Mouse (Mus musculus) liver, embryonic 12.5 days (tissue): ENCODE data around the gene Aar2. TPM values are rescaled to one million over a fixed set of nuclear protein-coding genes. Genes with fewer than 3 reads are reported as not detected.
"Not testable (repeated sequence)": the region's sequence is repeated elsewhere in the genome, so short reads cannot be mapped to it uniquely, and the experiment has no call there.

Source experiments
- ATAC-seq: fragments of 200-750 bp; cut with Nextera tagmentation; 2 replicates; pipeline ENCODE4 v1.8.0; 2017; ENCODE audit warnings: moderate number of reproducible peaks, mild to moderate bottlenecking, moderate library complexity
- H3K27ac ChIP-seq: fragments of 300-500 bp; sonication (generic); 2 replicates; pipeline ENCODE4 v1.5.1; 2016; ENCODE audit warnings: mild to moderate bottlenecking
- H3K27me3 ChIP-seq: fragments of 300-500 bp; sonication (generic); replicated peaks from 2 replicates; pipeline ENCODE4 v1.6.1; 2016; ENCODE audit warnings: mild to moderate bottlenecking, moderate library complexity
- H3K36me3 ChIP-seq: fragments of 300-500 bp; sonication (generic); 2 replicates; pipeline ENCODE4 v1.6.1; 2016; ENCODE audit warnings: mild to moderate bottlenecking, moderate library complexity
- H3K4me1 ChIP-seq: fragments of 300-500 bp; sonication (generic); 2 replicates; pipeline ENCODE4 v1.6.1; 2016
- H3K4me2 ChIP-seq: fragments of 300-500 bp; sonication (generic); 2 replicates; pipeline ENCODE4 v1.6.1; 2016; ENCODE audit warnings: mild to moderate bottlenecking, moderate library complexity
- H3K4me3 ChIP-seq: fragments of 300-500 bp; sonication (generic); 2 replicates; pipeline ENCODE4 v1.5.1; 2016; ENCODE audit warnings: mild to moderate bottlenecking, moderate library complexity
- H3K9ac ChIP-seq: fragments of 300-500 bp; sonication (generic); 2 replicates; pipeline ENCODE4 v1.6.1; 2016; ENCODE audit warnings: mild to moderate bottlenecking, moderate library complexity
- H3K9me3 ChIP-seq: fragments of 300-500 bp; sonication (generic); replicated peaks from 2 replicates; pipeline ENCODE4 v1.6.1; 2016; ENCODE audit warnings: mild to moderate bottlenecking, moderate library complexity
- WGBS: fragments of 180-500 bp; shearing (Covaris S2); methylation state at CpG from one replicate; pipeline ENCODE4 v1.1.7; 2016; ENCODE audit not compliant: insufficient replicate concordance; 5-methylcytosine and 5-hydroxymethylcytosine counted together
- polyA plus RNA-seq: library from polyadenylated mRNA; unstranded; fragments of >200 nt; fragmentation: Nextera tagmentation; extraction: Ambion mirVana; gene quantifications from 2 replicates; pipeline ENCODE4 v1.2.1, GENCODE M21; 2016

Gene Aar2
- polyA plus RNA-seq: 20.9 and 22.6 TPM in 2 replicates

- H3K27me3 ChIP-seq: peaks cover 8% of the 10 kb centered on the region; the same call in 1 of the 2 replicates
- peak within 1 kb of the TSS; percentile 89 for H3K9ac ChIP-seq
- peak within 1 kb of the TSS; percentile 76 for H3K27ac ChIP-seq
- peaks cover 18% of the 10 kb centered on the region for H3K36me3 ChIP-seq
- 4% methylated on average over 39 of the region's 39 CpGs for whole genome bisulfite sequencing
- no peaks in the 10 kb centered on the region for H3K9me3 ChIP-seq
- H3K4me2 ChIP-seq: peak within 1 kb of the TSS; percentile 82
- ATAC-seq: peak; percentile 67
- H3K4me1 ChIP-seq: peaks cover 22% of the 10 kb centered on the region
- peak within 1 kb of the TSS; percentile 90 for H3K4me3 ChIP-seq
Measured at GRCm38 (mm10) chr2:156547123-156547891, at the start of gene Aar2. Aar2 (plus strand) TSS chr2:156547584.

DNA sequence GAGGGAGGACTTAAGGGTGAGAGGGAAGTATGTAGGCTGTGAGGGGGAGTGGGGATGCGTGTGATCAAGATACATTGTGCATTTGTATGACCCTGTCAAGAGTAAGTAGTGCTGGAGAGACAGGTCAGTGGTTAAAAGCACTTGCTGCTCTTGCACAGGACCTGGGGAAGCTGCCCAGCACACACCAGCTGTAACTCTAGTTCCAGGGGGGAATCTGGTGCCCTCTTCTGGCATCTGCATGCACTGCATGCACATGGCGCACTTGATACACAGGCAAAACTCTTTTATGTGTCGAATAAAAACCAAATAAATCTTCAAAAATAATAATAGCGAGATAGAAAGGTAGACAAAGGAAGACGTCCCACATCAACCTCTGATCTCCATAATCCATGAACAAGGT, 49.5 kb upstream of the Aar2 start:
- Histone ChIP-seq H3K4me1 (peaks cover 49% of the 10 kb centered on the region), H3K36me3 (0 out of 2 replicates have a peak, but pooled peaks cover 7% of the 10 kb centered on the region), H3K4me2 (no peak overlapping the region), H3K9ac (no peak overlapping the region), H3K27me3 (no peaks in the 10 kb centered on the region), H3K4me3 (no peak overlapping the region), H3K9me3 (no peaks in the 10 kb centered on the region), H3K27ac (no peak overlapping the region)
- 25% methylated on average over 5 of the region's 5 CpGs for WGBS
- ATAC-seq: no peak

DNA sequence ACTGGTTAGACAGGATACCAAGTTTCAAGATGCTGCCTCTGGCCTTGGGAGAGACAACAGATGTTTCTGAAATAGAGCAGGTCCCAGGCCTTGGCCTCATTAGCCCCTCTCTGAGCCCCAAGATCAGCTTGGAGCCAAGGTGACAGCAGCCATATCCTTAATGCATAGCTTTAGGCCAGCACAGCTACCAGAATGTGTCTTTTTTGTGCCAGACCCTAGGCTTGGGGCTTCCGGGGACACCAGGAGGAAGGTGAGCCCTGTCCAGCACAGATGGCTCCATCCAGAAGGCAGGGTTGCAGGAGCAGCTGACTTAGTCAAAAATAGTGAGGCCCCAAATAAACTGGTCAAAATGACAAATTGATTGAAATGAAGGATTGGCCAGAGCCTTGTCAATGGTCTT, 46.4 kb upstream of the Aar2 start:
- no peak overlapping the region for H3K27ac ChIP-seq
- H3K4me3 ChIP-seq: no peak overlapping the region
- H3K27me3 ChIP-seq: no peaks in the 10 kb centered on the region
- ATAC-seq: no peak
- H3K9me3 ChIP-seq: no peaks in the 10 kb centered on the region
- H3K9ac ChIP-seq: no peak overlapping the region
- H3K4me1 ChIP-seq: peaks cover 19% of the 10 kb centered on the region
- H3K4me2 ChIP-seq: no peak overlapping the region
- 0 out of 2 replicates have a peak, but pooled peaks cover 4% of the 10 kb centered on the region for H3K36me3 ChIP-seq
- 85% methylated on average over 1 of the region's 1 CpGs for WGBS

GRCm38 (mm10) chr2:156505533-156505932, 41.9 kb upstream of the Aar2 start:
- no peaks in the 10 kb centered on the region for H3K4me1 ChIP-seq
- ATAC-seq: no peak
- H3K9ac ChIP-seq: no peak overlapping the region
- no peak overlapping the region for H3K4me3 ChIP-seq
- H3K27me3 ChIP-seq: no peaks in the 10 kb centered on the region
- H3K4me2 ChIP-seq: no peak overlapping the region
- WGBS: 78% methylated on average over 13 of the region's 13 CpGs
- H3K36me3 ChIP-seq: 0 out of 2 replicates have a peak, but pooled peaks cover 3% of the 10 kb centered on the region
- no peaks in the 10 kb centered on the region for H3K9me3 ChIP-seq
- no peak overlapping the region for H3K27ac ChIP-seq

GRCm38 (mm10) chr2:156512028-156512427, 35.4 kb upstream of the Aar2 start:
- 69% methylated on average over 7 of the region's 7 CpGs for WGBS
- H3K4me3 ChIP-seq: no peak overlapping the region

DNA sequence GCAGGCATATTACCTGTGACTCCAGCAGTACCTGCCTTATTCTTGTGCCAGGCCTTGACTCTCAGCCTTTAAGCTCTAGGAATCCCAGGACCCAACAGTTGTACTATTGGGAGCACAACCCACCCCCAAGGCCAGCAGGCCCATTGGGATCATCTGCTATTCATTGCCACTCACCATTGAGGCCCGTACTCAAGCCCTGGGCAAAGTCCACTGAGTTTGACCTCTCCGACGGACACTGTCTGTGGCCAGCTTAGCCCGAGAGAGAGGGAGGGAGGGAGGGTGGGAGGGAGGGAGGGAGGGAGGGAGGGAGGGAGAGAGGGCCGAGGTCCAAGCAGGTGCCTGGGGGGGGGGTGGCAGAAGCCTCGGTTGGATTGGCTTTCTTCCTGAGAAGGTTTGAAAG, 34.8 kb upstream of the Aar2 start:
- H3K9me3 ChIP-seq: no peaks in the 10 kb centered on the region
- peaks cover 8% of the 10 kb centered on the region for H3K4me1 ChIP-seq
- H3K4me2 ChIP-seq: no peak overlapping the region
- H3K27ac ChIP-seq: no peak overlapping the region
- no peak overlapping the region for H3K4me3 ChIP-seq
- peaks cover 6% of the 10 kb centered on the region for H3K36me3 ChIP-seq
- no peak for ATAC-seq
- no peaks in the 10 kb centered on the region for H3K27me3 ChIP-seq
- no peak overlapping the region for H3K9ac ChIP-seq
- 81% methylated on average over 5 of the region's 6 CpGs for WGBS

More at GRCm38 (mm10) chr2:156512028-156512427, 35.4 kb upstream of the Aar2 start:
- Histone ChIP-seq H3K4me1 (peaks cover 8% of the 10 kb centered on the region), H3K27me3 (no peaks in the 10 kb centered on the region), H3K27ac (no peak overlapping the region), H3K4me2 (no peak overlapping the region), H3K9me3 (no peaks in the 10 kb centered on the region), H3K36me3 (peaks cover 6% of the 10 kb centered on the region), H3K9ac (no peak overlapping the region)
- ATAC-seq: no peak

- WGBS: 71% methylated on average over 9 of the region's 9 CpGs
Measured at GRCm38 (mm10) chr2:156515102-156515501, 32.3 kb upstream of the Aar2 start.

GRCm38 (mm10) chr2:156515565-156516185, 31.7 kb upstream of the Aar2 start:
- Histone ChIP-seq H3K36me3 (peaks cover 6% of the 10 kb centered on the region), H3K4me2 (no peak overlapping the region), H3K27ac (no peak overlapping the region), H3K9me3 (no peaks in the 10 kb centered on the region), H3K27me3 (no peaks in the 10 kb centered on the region), H3K4me1 (peaks cover 8% of the 10 kb centered on the region), H3K9ac (no peak overlapping the region), H3K4me3 (no peak overlapping the region)
- ATAC-seq: peak; percentile 36; the same call in 1 of the 2 replicates
- WGBS: 17% methylated on average over 7 of the region's 7 CpGs

More at GRCm38 (mm10) chr2:156515102-156515501, 32.3 kb upstream of the Aar2 start:
- peaks cover 8% of the 10 kb centered on the region for H3K4me1 ChIP-seq
- no peak overlapping the region for H3K9ac ChIP-seq
- H3K27ac ChIP-seq: no peak overlapping the region
- ATAC-seq: no peak
- no peak overlapping the region for H3K4me3 ChIP-seq
- no peaks in the 10 kb centered on the region for H3K9me3 ChIP-seq
- H3K27me3 ChIP-seq: no peaks in the 10 kb centered on the region
- H3K36me3 ChIP-seq: peaks cover 6% of the 10 kb centered on the region
- no peak overlapping the region for H3K4me2 ChIP-seq

GRCm38 (mm10) chr2:156516678-156517077, 30.7 kb upstream of the Aar2 start:
- 0 out of 2 replicates have a peak, but pooled peaks have one; percentile 53 for ATAC-seq

DNA sequence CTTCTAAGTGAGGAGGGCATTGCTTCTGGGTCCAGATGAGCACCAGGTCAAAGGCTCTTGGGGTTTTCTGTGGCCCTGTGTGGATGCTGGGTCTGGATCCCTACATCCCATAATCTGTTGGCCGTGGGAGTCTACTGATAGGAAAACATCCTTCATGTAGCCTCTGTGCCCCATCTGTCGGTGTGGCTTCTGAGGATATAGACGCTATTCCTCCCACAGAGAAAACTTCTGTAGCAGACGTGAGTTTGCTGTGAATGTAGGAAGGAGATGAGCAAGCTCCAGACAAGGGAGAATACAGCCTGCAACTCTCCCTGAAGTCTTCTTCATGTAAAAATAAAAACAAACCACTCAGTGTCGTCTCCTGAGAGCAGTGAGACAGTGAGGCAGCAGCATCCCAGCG, 29.1 kb upstream of the Aar2 start:
- peaks cover 5% of the 10 kb centered on the region; the same call in 1 of the 2 replicates for H3K27me3 ChIP-seq
- H3K4me3 ChIP-seq: no peak overlapping the region
- no peak overlapping the region for H3K9ac ChIP-seq
- ATAC-seq: no peak
- no peaks in the 10 kb centered on the region for H3K4me1 ChIP-seq
- peaks cover 8% of the 10 kb centered on the region for H3K36me3 ChIP-seq
- WGBS: 62% methylated on average over 6 of the region's 6 CpGs
- H3K4me2 ChIP-seq: no peak overlapping the region
- no peaks in the 10 kb centered on the region for H3K9me3 ChIP-seq
- H3K27ac ChIP-seq: no peak overlapping the region

More at GRCm38 (mm10) chr2:156516678-156517077, 30.7 kb upstream of the Aar2 start:
- not testable (repeated sequence) for H3K4me2 ChIP-seq, H3K36me3 ChIP-seq, H3K27me3 ChIP-seq, H3K9ac ChIP-seq, H3K4me3 ChIP-seq, H3K27ac ChIP-seq, H3K9me3 ChIP-seq, H3K4me1 ChIP-seq
- 35% methylated on average over 2 of the region's 2 CpGs for WGBS

- H3K4me1 ChIP-seq: no peaks in the 10 kb centered on the region
- no peak overlapping the region for H3K9ac ChIP-seq
- ATAC-seq: no peak
- peaks cover 5% of the 10 kb centered on the region; the same call in 1 of the 2 replicates for H3K27me3 ChIP-seq
- no peak overlapping the region for H3K4me2 ChIP-seq
- H3K4me3 ChIP-seq: no peak overlapping the region
- H3K9me3 ChIP-seq: no peaks in the 10 kb centered on the region
- no peak overlapping the region for H3K27ac ChIP-seq
- peaks cover 2% of the 10 kb centered on the region; the same call in 1 of the 2 replicates for H3K36me3 ChIP-seq
- 68% methylated on average over 5 of the region's 5 CpGs for WGBS
Measured at GRCm38 (mm10) chr2:156519584-156519983, 27.8 kb upstream of the Aar2 start.

DNA sequence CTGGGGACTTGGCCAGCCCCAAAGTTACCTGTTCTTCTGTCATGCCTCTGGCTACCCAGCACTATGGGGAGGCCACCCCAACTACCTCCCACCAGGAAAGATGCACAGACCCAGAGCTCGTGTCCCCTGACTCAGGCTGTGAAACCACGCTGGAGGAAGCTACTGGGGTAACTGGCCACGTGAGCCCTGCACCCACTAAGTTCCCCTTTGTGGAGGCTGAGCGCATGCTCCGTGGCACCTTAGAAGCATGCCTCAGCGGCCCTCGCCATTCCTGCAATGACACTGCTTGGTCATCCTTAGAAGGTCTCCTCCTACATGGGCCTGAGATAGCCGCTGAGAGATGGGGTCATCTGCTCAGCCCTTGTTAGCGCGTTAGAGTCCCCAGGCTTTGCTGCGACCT, 24.4 kb upstream of the Aar2 start:
- no peak overlapping the region for H3K9ac ChIP-seq
- 52% methylated on average over 11 of the region's 11 CpGs for WGBS
- no peaks in the 10 kb centered on the region for H3K4me1 ChIP-seq
- no peak overlapping the region for H3K4me2 ChIP-seq
- H3K27me3 ChIP-seq: peaks cover 5% of the 10 kb centered on the region; the same call in 1 of the 2 replicates
- no peak overlapping the region for H3K4me3 ChIP-seq
- no peak for ATAC-seq
- no peaks in the 10 kb centered on the region for H3K9me3 ChIP-seq
- H3K27ac ChIP-seq: no peak overlapping the region
- H3K36me3 ChIP-seq: peaks cover 2% of the 10 kb centered on the region; the same call in 1 of the 2 replicates
